10 mouse cellular contexts compared by ENCODE assay signal in genomic region chr17:63547465-63547864, GRCm38 (mm10). TPM values are rescaled to one million over a fixed set of nuclear protein-coding genes. Genes with fewer than 3 reads are reported as not detected.
DNase-seq lines count a peak whose midpoint lies in the region; ATAC-seq and TF ChIP-seq lines count a peak whose summit lies in the region.
"Had no signal": no experiment of that assay in that cellular context is flagged by ENCODE, and none has a peak within 500 bp of the region (broad histone marks: within the 10 kb centered on the region; RNA-seq: fewer than 3 reads in every experiment).

No protein-coding gene starts in this region.

- H3K27me3 ChIP-seq in heart, adult 2 months (ENCODE audit: control insufficient read depth, insufficient read depth, low read length) = no peaks in the 10 kb centered on the region
- H3K27me3 ChIP-seq in heart, embryonic 11.5 days (ENCODE audit: control insufficient read depth, insufficient read depth, low read length) = no peaks in the 10 kb centered on the region
- no peaks in the 10 kb centered on the region for H3K27me3 ChIP-seq in limb, embryonic 14.5 days (ENCODE audit: control insufficient read depth, insufficient read depth, low read length)
- H3K27me3 ChIP-seq in limb, embryonic 10.5 days (ENCODE audit: low read depth, poor library complexity, severe bottlenecking) = no peaks in the 10 kb centered on the region
- no peaks in the 10 kb centered on the region for H3K27me3 ChIP-seq in embryonic facial prominence, embryonic 14.5 days (replicated peaks; ENCODE audit: control insufficient read depth, insufficient read depth, low read length)
- H3K27me3 ChIP-seq: embryonic facial prominence, embryonic 12.5 days; heart, embryonic 15.5 days had no signal

- in situ Hi-C loops in ES-E14 (cut with MboI; ENCODE audit: low sequenced_read_pairs in 2 of 2, unreplicated experiment in 2 of 2) = no loop called here

- intact Hi-C loops in heart, adult 2 months (cut with DNase I) = no loop called here

- no peak for TF ChIP-seq POLR2A in heart, adult 2 months (IDR thresholded peaks at IDR 0.05; ENCODE audit: insufficient read depth, low read depth, low read length)
- no peak for TF ChIP-seq POLR2A in limb, embryonic 14.5 days (IDR thresholded peaks at IDR 0.05; ENCODE audit: borderline replicate concordance, extremely low read depth, insufficient read depth, insufficient read length)

- no peaks in the 10 kb centered on the region for H3K36me3 ChIP-seq in heart, adult 2 months (ENCODE audit: control insufficient read depth, insufficient read depth, low read length)
- no peaks in the 10 kb centered on the region for H3K36me3 ChIP-seq in heart, embryonic 11.5 days (ENCODE audit: control insufficient read depth, insufficient read depth, low read length)
- H3K36me3 ChIP-seq in limb, embryonic 14.5 days (ENCODE audit: control insufficient read depth, insufficient read depth, low read length) = no peaks in the 10 kb centered on the region
- no peaks in the 10 kb centered on the region for H3K36me3 ChIP-seq in limb, embryonic 10.5 days
- no peaks in the 10 kb centered on the region for H3K36me3 ChIP-seq in ES-E14 (ENCODE audit: control insufficient read depth, insufficient read depth, low read length, poor library complexity, severe bottlenecking)
- H3K36me3 ChIP-seq in embryonic facial prominence, embryonic 14.5 days (ENCODE audit: control insufficient read depth, insufficient read depth, low read length) = no peaks in the 10 kb centered on the region
- H3K36me3 ChIP-seq: embryonic facial prominence, embryonic 12.5 days; heart, embryonic 15.5 days had no signal

- no peaks in the 10 kb centered on the region for H3K79me2 ChIP-seq in heart, adult 2 months (replicated peaks; ENCODE audit: control insufficient read depth, insufficient read depth, low read length)

- H3K4me1 ChIP-seq in heart, adult 2 months (ENCODE audit: control insufficient read depth, insufficient read depth, low read length) = no peaks in the 10 kb centered on the region
- no peaks in the 10 kb centered on the region for H3K4me1 ChIP-seq in heart, embryonic 11.5 days (ENCODE audit: control insufficient read depth, insufficient read depth, low read length)
- H3K4me1 ChIP-seq in limb, embryonic 14.5 days (ENCODE audit: control insufficient read depth, insufficient read depth, low read length) = no peaks in the 10 kb centered on the region
- no peaks in the 10 kb centered on the region for H3K4me1 ChIP-seq in limb, embryonic 10.5 days
- H3K4me1 ChIP-seq in ES-E14 (ENCODE audit: control insufficient read depth in 2 of 2, insufficient read depth in 2 of 2, low read length in 2 of 2, poor library complexity in 1 of 2) = no peaks in the 10 kb centered on the region
- no peaks in the 10 kb centered on the region for H3K4me1 ChIP-seq in embryonic facial prominence, embryonic 14.5 days (ENCODE audit: control insufficient read depth, insufficient read depth, low read length)
- H3K4me1 ChIP-seq: embryonic facial prominence, embryonic 12.5 days; heart, embryonic 15.5 days had no signal

- no peak overlapping the region for H3K4me2 ChIP-seq in heart, embryonic 11.5 days
- no peak overlapping the region for H3K4me2 ChIP-seq in limb, embryonic 14.5 days (replicated peaks; ENCODE audit: low read depth, low read length, severe bottlenecking)
- no peak overlapping the region for H3K4me2 ChIP-seq in embryonic facial prominence, embryonic 14.5 days (ENCODE audit: low read depth, low read length)
- H3K4me2 ChIP-seq: embryonic facial prominence, embryonic 12.5 days; heart, embryonic 15.5 days had no signal

- no peak for ATAC-seq in heart, embryonic 11.5 days (replicated peaks; ENCODE audit: insufficient number of reproducible peaks, low FRiP score, low TSS enrichment)
- no peak for ATAC-seq in limb, embryonic 14.5 days (ENCODE audit: low FRiP score, low read depth)
- no peak for ATAC-seq in embryonic facial prominence, embryonic 14.5 days (ENCODE audit: low read depth)

- no peak overlapping the region for H3K9ac ChIP-seq in heart, adult 2 months (ENCODE audit: low read depth, low read length)
- H3K9ac ChIP-seq in heart, embryonic 11.5 days (ENCODE audit: low read depth, low read length) = no peak overlapping the region
- H3K9ac ChIP-seq in limb, embryonic 14.5 days (ENCODE audit: low read depth, low read length, severe bottlenecking) = no peak overlapping the region
- no peak overlapping the region for H3K9ac ChIP-seq in ES-E14 (ENCODE audit: insufficient read depth, low read depth, low read length, poor library complexity, severe bottlenecking)
- no peak overlapping the region for H3K9ac ChIP-seq in embryonic facial prominence, embryonic 14.5 days (ENCODE audit: low read depth, low read length)
- H3K9ac ChIP-seq: embryonic facial prominence, embryonic 12.5 days; heart, embryonic 15.5 days had no signal

- no peaks in the 10 kb centered on the region for H3K9me3 ChIP-seq in heart, embryonic 11.5 days (replicated peaks; ENCODE audit: control insufficient read depth, low read length)
- H3K9me3 ChIP-seq in limb, embryonic 14.5 days (ENCODE audit: control insufficient read depth, low read length) = no peaks in the 10 kb centered on the region
- H3K9me3 ChIP-seq in limb, embryonic 10.5 days (replicated peaks) = no peaks in the 10 kb centered on the region
- no peaks in the 10 kb centered on the region for H3K9me3 ChIP-seq in ES-E14 (ENCODE audit: control insufficient read depth, insufficient read depth, low read depth, low read length)
- no peaks in the 10 kb centered on the region for H3K9me3 ChIP-seq in embryonic facial prominence, embryonic 14.5 days (ENCODE audit: control insufficient read depth, low read length)
- H3K9me3 ChIP-seq: embryonic facial prominence, embryonic 12.5 days; heart, embryonic 15.5 days had no signal

- WGBS in heart, adult 2 months = 66% methylated on average over 4 of the region's 4 CpGs
- WGBS in heart, embryonic 11.5 days (ENCODE audit: insufficient replicate concordance) = 73% methylated on average over 4 of the region's 4 CpGs
- 79% methylated on average over 4 of the region's 4 CpGs for WGBS in limb, embryonic 14.5 days
- WGBS in limb, embryonic 10.5 days = 91% methylated on average over 4 of the region's 4 CpGs
- WGBS in embryonic facial prominence, embryonic 14.5 days = 82% methylated on average over 4 of the region's 4 CpGs

- no peak for TF ChIP-seq EP300 in heart, adult 2 months (IDR thresholded peaks at IDR 0.05; ENCODE audit: insufficient read depth, low read depth, low read length)

- TF ChIP-seq CTCF in heart, adult 2 months (IDR thresholded peaks at IDR 0.05) = peak; percentile 62

- H3K27ac ChIP-seq in heart, adult 2 months = no peak overlapping the region
- H3K27ac ChIP-seq in heart, embryonic 11.5 days (ENCODE audit: low read depth, low read length) = no peak overlapping the region
- H3K27ac ChIP-seq in limb, embryonic 14.5 days (replicated peaks; ENCODE audit: low read depth, low read length) = no peak overlapping the region
- no peak overlapping the region for H3K27ac ChIP-seq in limb, embryonic 10.5 days
- H3K27ac ChIP-seq in ES-E14 (ENCODE audit: insufficient read depth, low read depth, low read length, poor library complexity, severe bottlenecking) = no peak overlapping the region
- H3K27ac ChIP-seq in embryonic facial prominence, embryonic 14.5 days (replicated peaks; ENCODE audit: low read depth, low read length) = no peak overlapping the region
- H3K27ac ChIP-seq: embryonic facial prominence, embryonic 12.5 days; heart, embryonic 15.5 days had no signal

- H3K4me3 ChIP-seq in heart, adult 2 months = no peak overlapping the region
- H3K4me3 ChIP-seq in heart, embryonic 11.5 days (ENCODE audit: low read depth, low read length) = no peak overlapping the region
- no peak overlapping the region for H3K4me3 ChIP-seq in limb, embryonic 14.5 days (replicated peaks; ENCODE audit: low read length)
- no peak overlapping the region for H3K4me3 ChIP-seq in limb, embryonic 10.5 days
- no peak overlapping the region for H3K4me3 ChIP-seq in ES-E14 (ENCODE audit: insufficient read depth in 1 of 2, low read depth in 1 of 2, low read length in 2 of 2, poor library complexity in 1 of 2, severe bottlenecking in 1 of 2)
- H3K4me3 ChIP-seq in embryonic facial prominence, embryonic 14.5 days (ENCODE audit: low read depth, low read length) = no peak overlapping the region
- H3K4me3 ChIP-seq: embryonic facial prominence, embryonic 12.5 days; heart, embryonic 15.5 days had no signal

- no peak for DNase-seq in heart, adult 2 months
- peak; percentile 40 for DNase-seq in limb, embryonic 14.5 days (ENCODE audit: low spot score)
- DNase-seq in limb, embryonic 10.5 days (ENCODE audit: low spot score) = no peak
- DNase-seq in ES-E14 (ENCODE audit: low read depth, low spot score) = no peak
- peak; percentile 8 for DNase-seq in embryonic facial prominence, embryonic 14.5 days (ENCODE audit: low spot score)
- no peak for DNase-seq in urinary bladder, postnatal 10 days (ENCODE audit: low spot score)
- DNase-seq in testis, postnatal 14 days (ENCODE audit: low spot score) = no peak

TF ChIP-seq in ES-E14, 5 proteins besides CTCF, POLR2A, EP300 and RAD21:
- no peak for TF ChIP-seq MAFK (IDR thresholded peaks at IDR 0.05; ENCODE audit: insufficient read depth, low read depth, low read length)
- no peak for TF ChIP-seq HCFC1 (IDR thresholded peaks at IDR 0.05; ENCODE audit: borderline replicate concordance, insufficient read depth, low read length)
- TF ChIP-seq ZC3H11A (IDR thresholded peaks at IDR 0.05; ENCODE audit: borderline replicate concordance, low read depth, low read length) = peak; percentile 68; the same call in 1 of the 2 replicates
- no peak for TF ChIP-seq CHD2 (IDR thresholded peaks at IDR 0.05; ENCODE audit: low read depth, low read length)
- no peak; the same call in 1 of the 2 replicates for TF ChIP-seq ZNF384 (IDR thresholded peaks at IDR 0.05; ENCODE audit: low read depth, low read length)

RNA-seq across cellular contexts. Expression of gene Fbxl17, which starts 47.6 kb away (rescaled TPM):
- 10 to 100 TPM; 25.5 to 25.9 TPM for total RNA-seq in heart, adult 2 months (2021)
- polyA plus RNA-seq in heart, adult 2 months (2012; rRNA removed) = 7.8 and 15.0 TPM in 2 replicates
- 5.7 and 6.4 TPM in 2 replicates for polyA plus RNA-seq in heart, embryonic 11.5 days (2014; fragmentation: Nextera tagmentation; extraction: Ambion mirVana)
- 12.6 and 13.3 TPM in 2 replicates for polyA plus RNA-seq in limb, embryonic 14.5 days (2012; rRNA removed)
- polyA plus RNA-seq in limb, embryonic 14.5 days (2014; fragmentation: Nextera tagmentation; extraction: Ambion mirVana) = 12.9 and 14.7 TPM in 2 replicates
- polyA plus RNA-seq in limb, embryonic 10.5 days (2016; fragmentation: Nextera tagmentation; extraction: Ambion mirVana) = 4.4 and 4.6 TPM in 2 replicates
- total RNA-seq in ES-E14 (2012; rRNA removed) = 5.3 and 5.6 TPM in 2 replicates
- polyA plus RNA-seq in embryonic facial prominence, embryonic 14.5 days (2014; fragmentation: Nextera tagmentation; extraction: Ambion mirVana) = 10.6 and 10.7 TPM in 2 replicates

Comparison
In these comparisons a context has a peak if more than half of its experiments do, and no peak if none do; other contexts are left out.
1. DNase-seq: peak in limb, embryonic 14.5 days (single experiment) and embryonic facial prominence, embryonic 14.5 days (single experiment); none in heart, adult 2 months (0 of 2), limb, embryonic 10.5 days (single experiment), ES-E14 (single experiment), urinary bladder, postnatal 10 days (single experiment) and testis, postnatal 14 days (single experiment).